Mouse (Mus musculus) forebrain, embryonic 10.5 days (tissue): ENCODE data around the gene Dkk3. TPM values are rescaled to one million over a fixed set of nuclear protein-coding genes. Genes with fewer than 3 reads are reported as not detected.

Experiments
- DNase-seq: peaks from one replicate; pipeline ENCODE4 v3.0.0-alpha.2; 2017; ENCODE audit warnings: low spot score; ENCODE audit errors: extremely low spot score
- H3K27ac ChIP-seq: fragments of 300-500 bp; sonication (generic); 2 replicates; pipeline ENCODE4 v1.5.1; 2016; ENCODE audit warnings: mild to moderate bottlenecking
- H3K27me3 ChIP-seq: fragments of 300-500 bp; sonication (generic); 2 replicates; pipeline ENCODE4 v1.6.1; 2016; ENCODE audit warnings: mild to moderate bottlenecking; ENCODE audit not compliant: poor library complexity, severe bottlenecking
- H3K36me3 ChIP-seq: fragments of 300-500 bp; sonication (generic); replicated peaks from 2 replicates; pipeline ENCODE4 v1.6.1; 2016; ENCODE audit warnings: mild to moderate bottlenecking, moderate library complexity
- H3K4me1 ChIP-seq: fragments of 300-500 bp; sonication (generic); 2 replicates; pipeline ENCODE4 v1.6.1; 2016
- H3K4me3 ChIP-seq: fragments of 300-500 bp; sonication (generic); 2 replicates; pipeline ENCODE4 v1.5.1; 2016; ENCODE audit warnings: mild to moderate bottlenecking, moderate library complexity
- H3K9me3 ChIP-seq: fragments of 300-500 bp; sonication (generic); 2 replicates; pipeline ENCODE4 v1.6.1; 2016; ENCODE audit warnings: mild to moderate bottlenecking, moderate library complexity
- whole genome bisulfite sequencing: fragments of 180-500 bp; shearing (Covaris S2); methylation state at CpG from one replicate; pipeline ENCODE4 v1.1.7; 2016; 5-methylcytosine and 5-hydroxymethylcytosine counted together
- polyA plus RNA-seq: library from polyadenylated mRNA; unstranded; fragments of >200 nt; fragmentation: Nextera tagmentation; extraction: Ambion mirVana; gene quantifications from 2 replicates; pipeline ENCODE4 v1.2.1, GENCODE M21; 2016

Gene Dkk3
- polyA plus RNA-seq, 1 experiment from 2014 or later: 15.0 TPM

DNA sequence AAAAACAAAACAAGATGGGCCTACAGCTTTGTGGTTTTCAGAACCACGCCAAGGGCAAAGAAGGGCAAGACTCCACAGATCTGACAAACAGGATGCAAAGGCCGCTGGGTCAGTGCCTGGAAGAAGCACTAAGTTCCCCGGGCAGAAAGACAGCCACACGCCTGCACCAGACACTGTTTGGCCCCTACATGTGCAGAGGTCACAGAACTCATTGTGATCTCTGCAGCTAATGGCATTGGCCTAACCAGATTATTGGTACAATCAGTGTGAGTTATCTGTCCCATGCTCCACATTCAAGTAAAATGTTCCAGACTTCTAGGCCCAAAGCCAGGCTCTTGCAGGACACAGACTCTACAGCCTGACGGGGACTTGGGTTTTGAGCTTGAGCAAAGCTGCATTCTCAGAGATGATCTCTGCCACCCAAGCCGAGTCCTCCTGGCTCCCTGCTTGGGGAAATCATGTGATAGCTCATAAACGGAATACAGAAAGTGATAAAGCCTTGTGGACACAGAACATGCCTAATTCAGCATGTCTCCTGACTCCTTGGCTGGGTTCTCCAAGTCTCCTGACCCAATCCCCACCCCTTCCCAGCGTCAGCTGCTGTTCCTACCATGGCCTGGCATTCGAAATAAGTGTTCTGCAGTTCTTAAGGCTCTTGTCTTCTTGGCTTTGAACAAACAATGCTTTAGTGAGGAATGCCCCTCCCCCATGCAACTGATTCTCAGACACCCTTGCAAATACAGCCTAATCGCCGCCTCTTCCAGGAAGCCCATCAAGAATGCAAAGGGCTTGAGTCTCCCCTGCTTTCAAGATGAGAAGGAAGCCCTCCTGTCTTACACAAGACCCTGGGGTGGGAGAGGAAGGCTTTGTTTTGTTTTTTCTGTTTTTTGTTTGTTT lies 20.1 kb downstream of the Dkk3 start:
- Histone ChIP-seq H3K4me3 (no peak overlapping the region), H3K27me3 (no peaks in the 10 kb centered on the region), H3K36me3 (no peaks in the 10 kb centered on the region), H3K4me1 (peaks cover 28% of the 10 kb centered on the region), H3K27ac (no peak overlapping the region), H3K9me3 (no peaks in the 10 kb centered on the region)
- 75% methylated on average over 11 of the region's 11 CpGs for WGBS
- DNase-seq: no peak

DNA sequence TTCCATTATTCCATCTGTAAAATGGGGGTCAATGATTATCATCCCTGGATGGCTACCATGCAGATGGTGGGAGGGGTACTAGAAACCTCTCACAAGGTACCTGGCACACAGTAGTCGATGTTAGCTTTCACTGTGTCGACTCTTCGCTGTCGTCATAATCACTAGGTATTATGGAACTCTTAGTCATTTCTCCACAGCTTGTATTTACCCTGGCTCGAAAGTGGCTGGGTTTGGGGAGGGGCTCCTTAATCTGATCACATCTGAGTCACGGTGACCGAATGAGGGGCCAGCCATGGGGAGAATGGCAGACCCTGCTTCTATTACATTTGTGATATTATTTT lies 20.7 kb downstream of the Dkk3 start:
- no peak for DNase-seq
- Histone ChIP-seq H3K9me3 (no peaks in the 10 kb centered on the region), H3K4me1 (peaks cover 22% of the 10 kb centered on the region), H3K27ac (no peak overlapping the region), H3K36me3 (no peaks in the 10 kb centered on the region), H3K4me3 (no peak overlapping the region), H3K27me3 (no peaks in the 10 kb centered on the region)
- 87% methylated on average over 7 of the region's 7 CpGs for WGBS

DNA sequence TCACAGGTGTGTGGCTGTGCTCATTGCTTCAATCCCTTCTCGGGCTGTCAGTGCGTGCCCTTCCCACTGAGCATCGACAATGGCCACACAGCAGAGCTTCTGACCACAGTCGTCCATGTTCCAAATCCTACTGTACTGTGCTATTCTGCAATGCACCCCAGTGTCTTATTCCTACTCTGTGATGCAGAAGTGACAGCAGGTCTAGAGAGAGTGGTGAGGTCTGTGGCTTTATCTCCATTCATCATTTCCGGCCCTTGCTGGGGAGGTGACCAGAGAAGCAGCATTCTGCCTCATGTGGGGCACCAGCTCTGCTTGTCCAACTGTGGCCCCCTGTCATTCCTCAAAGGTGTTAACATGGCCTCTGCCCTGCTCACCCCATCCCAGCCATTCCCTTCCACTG lies 22.3 kb downstream of the Dkk3 start:
- H3K27ac ChIP-seq: peak overlapping the region; percentile 40; the same call in 1 of the 2 replicates
- H3K36me3 ChIP-seq: no peaks in the 10 kb centered on the region
- DNase-seq: no peak
- no peak overlapping the region for H3K4me3 ChIP-seq
- WGBS: 87% methylated on average over 5 of the region's 5 CpGs
- H3K4me1 ChIP-seq: peaks cover 24% of the 10 kb centered on the region
- H3K9me3 ChIP-seq: no peaks in the 10 kb centered on the region
- no peaks in the 10 kb centered on the region for H3K27me3 ChIP-seq

GRCm38 (mm10) chr7:112135161-112135560 lies 23.7 kb downstream of the Dkk3 start:
- no peak for DNase-seq
- Histone ChIP-seq H3K27ac (no peak overlapping the region), H3K9me3 (no peaks in the 10 kb centered on the region), H3K27me3 (no peaks in the 10 kb centered on the region), H3K4me3 (no peak overlapping the region), H3K36me3 (no peaks in the 10 kb centered on the region), H3K4me1 (peaks cover 24% of the 10 kb centered on the region)
- WGBS: 91% methylated on average over 4 of the region's 4 CpGs

DNA sequence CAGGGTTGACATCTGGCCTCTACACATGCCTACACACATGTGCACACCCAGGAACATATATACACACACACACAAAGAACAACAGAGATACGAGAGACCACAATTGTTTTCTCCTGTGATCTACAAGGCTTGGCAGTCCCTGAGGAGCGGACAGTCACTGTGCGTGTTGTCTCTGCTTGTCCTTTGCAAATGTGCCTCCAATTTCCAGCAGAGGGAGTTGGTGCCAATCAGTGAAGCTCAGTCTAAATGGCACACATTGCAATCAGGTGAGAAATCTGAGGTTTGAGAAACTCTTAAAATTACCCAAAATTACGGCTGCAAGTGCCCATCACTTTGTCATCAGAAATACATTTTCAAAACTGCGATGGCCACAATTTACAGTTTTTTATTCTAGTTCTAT lies 25.6 kb downstream of the Dkk3 start:
- Histone ChIP-seq H3K36me3 (no peaks in the 10 kb centered on the region), H3K4me1 (peaks cover 19% of the 10 kb centered on the region), H3K4me3 (no peak overlapping the region), H3K27me3 (no peaks in the 10 kb centered on the region), H3K27ac (no peak overlapping the region), H3K9me3 (no peaks in the 10 kb centered on the region)
- WGBS: 91% methylated on average over 5 of the region's 5 CpGs
- no peak for DNase-seq

- DNase-seq: no peak
- WGBS: 56% methylated on average over 6 of the region's 6 CpGs
- H3K27ac ChIP-seq: peak overlapping the region; percentile 56; the same call in 1 of the 2 replicates
These were observed 26.9 kb downstream of the Dkk3 start for GRCm38 (mm10) chr7:112132005-112132404.

GRCm38 (mm10) chr7:112130660-112131059 lies 28.2 kb downstream of the Dkk3 start:
- Histone ChIP-seq H3K4me1 (peaks cover 30% of the 10 kb centered on the region), H3K36me3 (no peaks in the 10 kb centered on the region), H3K4me3 (no peak overlapping the region), H3K9me3 (no peaks in the 10 kb centered on the region), H3K27ac (no peak overlapping the region), H3K27me3 (no peaks in the 10 kb centered on the region)
- DNase-seq: no peak
- 96% methylated on average over 3 of the region's 3 CpGs for WGBS

More at GRCm38 (mm10) chr7:112132005-112132404, 26.9 kb downstream of the Dkk3 start:
- Histone ChIP-seq H3K4me1 (peaks cover 28% of the 10 kb centered on the region), H3K27me3 (no peaks in the 10 kb centered on the region), H3K36me3 (no peaks in the 10 kb centered on the region), H3K4me3 (no peak overlapping the region), H3K9me3 (no peaks in the 10 kb centered on the region)

- Histone ChIP-seq H3K27ac (no peak overlapping the region), H3K9me3 (no peaks in the 10 kb centered on the region), H3K4me3 (no peak overlapping the region), H3K4me1 (peaks cover 30% of the 10 kb centered on the region), H3K36me3 (no peaks in the 10 kb centered on the region), H3K27me3 (no peaks in the 10 kb centered on the region)
- no peak for DNase-seq
- WGBS: 86% methylated on average over 6 of the region's 6 CpGs
These were observed 29.0 kb downstream of the Dkk3 start for GRCm38 (mm10) chr7:112129851-112130250.

DNA sequence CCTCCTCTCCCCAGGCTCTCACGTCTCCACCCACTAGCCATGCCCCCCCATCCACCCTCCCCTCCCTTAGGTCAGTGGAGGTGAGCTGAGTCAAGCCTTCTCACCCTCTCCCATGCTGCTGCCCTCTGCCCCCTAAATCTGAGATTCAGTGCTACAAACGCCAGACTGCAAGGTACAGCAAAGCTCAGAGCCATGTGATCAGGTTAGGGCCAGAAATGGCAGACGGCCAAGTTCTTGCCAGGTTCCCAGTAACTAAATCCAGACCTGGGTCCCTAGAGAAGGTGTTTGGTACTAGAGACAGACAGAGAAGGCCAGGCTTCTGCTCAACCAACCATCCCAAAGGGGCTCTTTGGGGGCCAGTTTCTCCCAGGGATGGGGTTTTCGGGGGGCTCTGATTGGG lies 30.0 kb downstream of the Dkk3 start:
- H3K4me3 ChIP-seq: no peak overlapping the region
- no peaks in the 10 kb centered on the region for H3K9me3 ChIP-seq
- WGBS: 79% methylated on average over 4 of the region's 4 CpGs
- peaks cover 36% of the 10 kb centered on the region for H3K4me1 ChIP-seq
- H3K27ac ChIP-seq: peak overlapping the region; percentile 11; the same call in 1 of the 2 replicates
- no peak for DNase-seq
- no peaks in the 10 kb centered on the region for H3K27me3 ChIP-seq
- H3K36me3 ChIP-seq: no peaks in the 10 kb centered on the region

DNA sequence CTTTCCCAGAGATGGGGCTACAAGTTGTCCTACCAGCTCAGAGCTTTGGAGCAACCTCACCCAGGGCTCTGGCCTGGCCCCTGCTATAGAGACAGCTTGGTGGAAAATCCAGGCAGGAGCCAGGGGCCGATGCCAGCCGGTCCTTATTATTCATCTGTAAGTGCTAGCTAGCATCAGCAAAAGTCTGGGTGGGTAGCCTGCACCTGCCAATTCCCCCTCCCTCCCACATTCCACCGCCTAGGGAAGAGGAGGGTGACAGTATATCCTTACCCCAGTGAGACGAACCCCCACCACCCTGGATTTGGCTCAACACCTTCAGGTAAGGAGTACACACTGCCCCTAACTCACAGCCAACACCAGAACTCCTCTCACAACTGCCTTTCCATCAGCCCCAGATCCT lies 30.9 kb downstream of the Dkk3 start:
- WGBS: 88% methylated on average over 4 of the region's 4 CpGs
- DNase-seq: no peak

GRCm38 (mm10) chr7:112127085-112127637 lies 31.7 kb downstream of the Dkk3 start:
- Histone ChIP-seq H3K9me3 (no peaks in the 10 kb centered on the region), H3K36me3 (no peaks in the 10 kb centered on the region), H3K27me3 (no peaks in the 10 kb centered on the region), H3K4me3 (no peak overlapping the region), H3K4me1 (peaks cover 30% of the 10 kb centered on the region), H3K27ac (no peak overlapping the region)
- no peak for DNase-seq
- 85% methylated on average over 5 of the region's 5 CpGs for WGBS

More for the DNA sequence above, 30.9 kb downstream of the Dkk3 start:
- Histone ChIP-seq H3K36me3 (no peaks in the 10 kb centered on the region), H3K4me3 (no peak overlapping the region), H3K9me3 (no peaks in the 10 kb centered on the region), H3K27ac (peak overlapping the region; percentile 35; the same call in 1 of the 2 replicates), H3K4me1 (peaks cover 37% of the 10 kb centered on the region), H3K27me3 (no peaks in the 10 kb centered on the region)

- WGBS: 96% methylated on average over 7 of the region's 7 CpGs
These were observed 33.1 kb downstream of the Dkk3 start for GRCm38 (mm10) chr7:112125625-112126260.

GRCm38 (mm10) chr7:112123612-112124011 lies 35.2 kb downstream of the Dkk3 start:
- WGBS: 92% methylated on average over 5 of the region's 5 CpGs
- Histone ChIP-seq H3K27me3 (no peaks in the 10 kb centered on the region), H3K9me3 (no peaks in the 10 kb centered on the region), H3K4me3 (no peak overlapping the region), H3K36me3 (peaks cover 7% of the 10 kb centered on the region; the same call in 1 of the 2 replicates), H3K4me1 (peaks cover 48% of the 10 kb centered on the region), H3K27ac (no peak overlapping the region)
- DNase-seq: no peak

More at GRCm38 (mm10) chr7:112125625-112126260, 33.1 kb downstream of the Dkk3 start:
- Histone ChIP-seq H3K9me3 (no peaks in the 10 kb centered on the region), H3K4me3 (no peak overlapping the region), H3K36me3 (peaks cover 1% of the 10 kb centered on the region; the same call in 1 of the 2 replicates), H3K27ac (no peak overlapping the region), H3K4me1 (peaks cover 38% of the 10 kb centered on the region), H3K27me3 (no peaks in the 10 kb centered on the region)
- no peak for DNase-seq
